Mouse (Mus musculus) lung, embryonic 16.5 days (tissue): ENCODE measurements around the gene Il18. TPM values are rescaled to one million over a fixed set of nuclear protein-coding genes. Genes with fewer than 3 reads are reported as not detected.

Experiments used
- ATAC-seq: fragments of 200-750 bp; cut with Nextera tagmentation; 2 replicates; pipeline ENCODE4 v1.8.0; 2017; ENCODE audit warnings: low read depth, mild to moderate bottlenecking, moderate library complexity
- H3K27ac ChIP-seq: fragments of 300-500 bp; sonication (generic); 2 replicates; pipeline ENCODE4 v1.5.1; 2014; ENCODE audit warnings: mild to moderate bottlenecking, control low read depth, low read length
- H3K27me3 ChIP-seq: fragments of 300-500 bp; sonication (generic); 2 replicates; pipeline ENCODE4 v1.6.1; 2014; ENCODE audit warnings: low read depth, low read length, mixed read lengths; ENCODE audit not compliant: control insufficient read depth, insufficient read depth
- H3K36me3 ChIP-seq: fragments of 300-500 bp; sonication (generic); 2 replicates; pipeline ENCODE4 v1.6.1; 2014; ENCODE audit warnings: low read length; ENCODE audit not compliant: control insufficient read depth, insufficient read depth
- H3K4me1 ChIP-seq: fragments of 300-500 bp; sonication (generic); replicated peaks from 2 replicates; pipeline ENCODE4 v1.6.1; 2014; ENCODE audit warnings: low read length, mixed read lengths; ENCODE audit not compliant: control insufficient read depth, insufficient read depth
- H3K4me2 ChIP-seq: fragments of 300-500 bp; sonication (generic); 2 replicates; pipeline ENCODE4 v1.6.1; 2014; ENCODE audit warnings: low read depth, low read length, control low read depth
- H3K4me3 ChIP-seq: fragments of 300-500 bp; sonication (generic); 2 replicates; pipeline ENCODE4 v1.5.1; 2014; ENCODE audit warnings: mild to moderate bottlenecking, low read length, control low read depth
- H3K9ac ChIP-seq: fragments of 300-500 bp; sonication (generic); 2 replicates; pipeline ENCODE4 v1.6.1; 2014; ENCODE audit warnings: low read length, control low read depth
- H3K9me3 ChIP-seq: fragments of 300-500 bp; sonication (generic); 2 replicates; pipeline ENCODE4 v1.6.1; 2016; ENCODE audit warnings: low read length; ENCODE audit not compliant: control insufficient read depth
- WGBS: fragments of 180-500 bp; shearing (Covaris S2); extraction: QIAGEN DNeasy Blood & Tissue Kit; methylation state at CpG from one replicate; pipeline ENCODE4 v1.1.7; 2014; 5-methylcytosine and 5-hydroxymethylcytosine counted together
- polyA plus RNA-seq: library from polyadenylated mRNA; unstranded; fragments of >200 nt; fragmentation: Nextera tagmentation; extraction: Ambion mirVana; gene quantifications from 2 replicates; pipeline ENCODE4 v1.2.1, GENCODE M21; 2015

Gene Il18
- polyA plus RNA-seq, 1 experiment from 2014 or later, result 5.0 TPM

- Histone ChIP-seq H3K4me3 (no peak overlapping the region), H3K27ac (no peak overlapping the region), H3K9me3 (no peaks in the 10 kb centered on the region), H3K9ac (no peak overlapping the region), H3K36me3 (no peaks in the 10 kb centered on the region), H3K4me2 (no peak overlapping the region), H3K4me1 (no peaks in the 10 kb centered on the region), H3K27me3 (no peaks in the 10 kb centered on the region)
- WGBS, result 71% methylated on average over 7 of the region's 7 CpGs
- ATAC-seq, result no peak
These were observed 10.5 kb downstream of the Il18 start for GRCm38 (mm10) chr9:50565173-50565572.

GRCm38 (mm10) chr9:50565940-50566339, 11.3 kb downstream of the Il18 start:
- Histone ChIP-seq H3K27me3 (no peaks in the 10 kb centered on the region), H3K9me3 (no peaks in the 10 kb centered on the region), H3K4me1 (no peaks in the 10 kb centered on the region), H3K27ac (no peak overlapping the region), H3K4me3 (no peak overlapping the region), H3K36me3 (no peaks in the 10 kb centered on the region), H3K4me2 (no peak overlapping the region), H3K9ac (no peak overlapping the region)
- WGBS, result 22% methylated on average over 4 of the region's 4 CpGs
- ATAC-seq, result no peak

GRCm38 (mm10) chr9:50567372-50567771, 12.7 kb downstream of the Il18 start:
- H3K9me3 ChIP-seq, result no peaks in the 10 kb centered on the region
- H3K4me3 ChIP-seq, result no peak overlapping the region
- H3K4me1 ChIP-seq, result no peaks in the 10 kb centered on the region
- H3K4me2 ChIP-seq, result no peak overlapping the region
- no peaks in the 10 kb centered on the region for H3K36me3 ChIP-seq
- ATAC-seq, result no peak
- H3K9ac ChIP-seq, result no peak overlapping the region
- no peaks in the 10 kb centered on the region for H3K27me3 ChIP-seq
- WGBS, result 75% methylated on average over 4 of the region's 4 CpGs
- H3K27ac ChIP-seq, result no peak overlapping the region

GRCm38 (mm10) chr9:50567881-50568280, 13.3 kb downstream of the Il18 start:
- no peaks in the 10 kb centered on the region for H3K4me1 ChIP-seq
- ATAC-seq, result no peak
- no peak overlapping the region for H3K4me2 ChIP-seq
- no peak overlapping the region for H3K27ac ChIP-seq
- H3K9ac ChIP-seq, result no peak overlapping the region
- WGBS, result 80% methylated on average over 2 of the region's 2 CpGs
- H3K36me3 ChIP-seq, result no peaks in the 10 kb centered on the region
- H3K4me3 ChIP-seq, result no peak overlapping the region
- no peaks in the 10 kb centered on the region for H3K9me3 ChIP-seq
- H3K27me3 ChIP-seq, result no peaks in the 10 kb centered on the region

- no peak for ATAC-seq
- Histone ChIP-seq H3K27me3 (no peaks in the 10 kb centered on the region), H3K4me2 (no peak overlapping the region), H3K9me3 (no peaks in the 10 kb centered on the region), H3K36me3 (no peaks in the 10 kb centered on the region), H3K9ac (no peak overlapping the region), H3K27ac (no peak overlapping the region), H3K4me3 (no peak overlapping the region), H3K4me1 (no peaks in the 10 kb centered on the region)
- 66% methylated on average over 10 of the region's 10 CpGs for WGBS
These were observed 15.2 kb downstream of the Il18 start for GRCm38 (mm10) chr9:50569599-50570525.

GRCm38 (mm10) chr9:50580370-50580769, 25.7 kb downstream of the Il18 start:
- no peak for ATAC-seq
- Histone ChIP-seq H3K27me3 (no peaks in the 10 kb centered on the region), H3K9ac (no peak overlapping the region), H3K4me3 (no peak overlapping the region), H3K9me3 (no peaks in the 10 kb centered on the region), H3K4me1 (no peaks in the 10 kb centered on the region), H3K27ac (no peak overlapping the region), H3K36me3 (no peaks in the 10 kb centered on the region), H3K4me2 (no peak overlapping the region)
- 20% methylated on average over 4 of the region's 4 CpGs for WGBS

- 68% methylated on average over 6 of the region's 6 CpGs for WGBS
- H3K36me3 ChIP-seq, result no peaks in the 10 kb centered on the region
These were observed 30.7 kb downstream of the Il18 start for GRCm38 (mm10) chr9:50585145-50585818.

GRCm38 (mm10) chr9:50586955-50587354, 32.3 kb downstream of the Il18 start:
- no peak overlapping the region for H3K4me3 ChIP-seq
- no peak for ATAC-seq
- 41% methylated on average over 4 of the region's 4 CpGs for WGBS
- no peaks in the 10 kb centered on the region for H3K4me1 ChIP-seq
- H3K9ac ChIP-seq, result no peak overlapping the region
- H3K4me2 ChIP-seq, result no peak overlapping the region
- H3K27me3 ChIP-seq, result no peaks in the 10 kb centered on the region
- H3K9me3 ChIP-seq, result no peaks in the 10 kb centered on the region
- H3K36me3 ChIP-seq, result no peaks in the 10 kb centered on the region
- no peak overlapping the region for H3K27ac ChIP-seq

More at GRCm38 (mm10) chr9:50585145-50585818, 30.7 kb downstream of the Il18 start:
- ATAC-seq, result no peak
- H3K4me2 ChIP-seq, result no peak overlapping the region
- H3K27ac ChIP-seq, result no peak overlapping the region
- no peak overlapping the region for H3K4me3 ChIP-seq
- H3K9me3 ChIP-seq, result no peaks in the 10 kb centered on the region
- no peaks in the 10 kb centered on the region for H3K27me3 ChIP-seq
- H3K9ac ChIP-seq, result no peak overlapping the region
- H3K4me1 ChIP-seq, result no peaks in the 10 kb centered on the region

GRCm38 (mm10) chr9:50590856-50591518, 36.4 kb downstream of the Il18 start:
- no peak for ATAC-seq
- H3K9ac ChIP-seq, result no peak overlapping the region
- no peak overlapping the region for H3K27ac ChIP-seq
- no peak overlapping the region for H3K4me3 ChIP-seq
- H3K9me3 ChIP-seq, result no peaks in the 10 kb centered on the region
- no peaks in the 10 kb centered on the region; the same call in 1 of the 2 replicates for H3K36me3 ChIP-seq
- 71% methylated on average over 10 of the region's 10 CpGs for WGBS
- no peaks in the 10 kb centered on the region for H3K27me3 ChIP-seq
- H3K4me1 ChIP-seq, result no peaks in the 10 kb centered on the region
- H3K4me2 ChIP-seq, result no peak overlapping the region
